Mouse (Mus musculus): ENCODE measurements around the gene Ikzf3.

Gene Ikzf3

GRCm38 (mm10) chr11:98545711-98546231 is at the start of gene Ikzf3:
TSS of gene Ikzf3 (minus strand) at chr11:98546031.
- DNase-seq (ENCODE audit: low read depth in 2 of 2, low spot score in 2 of 2): peak; percentile 59 to 62

DNA sequence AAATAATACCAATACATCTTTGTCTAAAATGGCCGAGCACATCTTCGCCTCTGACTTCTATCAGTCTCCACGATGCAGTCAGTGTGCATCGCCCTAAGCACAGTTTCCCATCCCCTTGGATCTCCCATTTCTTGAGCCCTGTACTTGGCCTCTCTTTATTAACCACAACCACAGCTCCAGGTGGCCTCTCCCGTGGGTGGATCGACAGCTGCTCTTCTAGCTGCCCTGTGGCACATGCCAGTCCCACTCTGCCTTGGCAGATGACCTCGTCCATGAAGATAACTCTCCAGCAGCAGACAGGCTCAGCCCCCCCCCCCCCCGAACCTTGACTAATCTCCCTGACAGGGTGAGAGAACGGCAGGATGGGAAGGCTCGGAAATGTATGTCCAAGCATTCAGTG is 49.6 kb upstream of the Ikzf3 start:
- DNase-seq (ENCODE audit: low read depth in 2 of 2, low spot score in 2 of 2): no peak

GRCm38 (mm10) chr11:98595021-98595420 is 49.2 kb upstream of the Ikzf3 start:
- DNase-seq (ENCODE audit: low read depth in 2 of 2, low spot score in 2 of 2): no peak

GRCm38 (mm10) chr11:98590548-98591445 is 45.0 kb upstream of the Ikzf3 start:
- DNase-seq (ENCODE audit: low read depth in 2 of 2, low spot score in 2 of 2): no peak

- no peak for DNase-seq (ENCODE audit: low read depth in 2 of 2, low spot score in 2 of 2)
Measured at GRCm38 (mm10) chr11:98589306-98589705, 43.5 kb upstream of the Ikzf3 start.

DNA sequence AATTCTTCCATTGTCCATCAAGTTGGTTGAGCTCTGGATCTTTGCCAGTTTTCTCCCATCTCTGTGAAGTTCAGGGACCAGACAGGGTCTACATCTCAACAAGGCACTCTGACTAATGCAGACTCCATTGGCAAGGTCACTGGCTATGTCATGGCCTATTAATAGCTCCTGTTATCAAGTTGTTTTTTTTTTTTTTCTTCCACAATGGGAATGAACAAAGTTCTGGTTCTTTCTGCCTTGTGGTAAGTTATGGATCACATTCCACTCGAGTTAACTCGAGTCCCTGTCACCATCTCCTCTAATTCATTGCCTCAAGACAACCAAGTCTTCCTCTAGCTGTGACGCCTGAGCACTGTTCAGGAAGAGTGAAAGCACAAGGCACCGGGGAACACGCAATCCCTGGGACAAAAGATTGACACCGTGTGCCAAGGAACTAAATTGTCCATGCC is 43.0 kb upstream of the Ikzf3 start:
- no peak for DNase-seq (ENCODE audit: low read depth in 2 of 2, low spot score in 2 of 2)

DNA sequence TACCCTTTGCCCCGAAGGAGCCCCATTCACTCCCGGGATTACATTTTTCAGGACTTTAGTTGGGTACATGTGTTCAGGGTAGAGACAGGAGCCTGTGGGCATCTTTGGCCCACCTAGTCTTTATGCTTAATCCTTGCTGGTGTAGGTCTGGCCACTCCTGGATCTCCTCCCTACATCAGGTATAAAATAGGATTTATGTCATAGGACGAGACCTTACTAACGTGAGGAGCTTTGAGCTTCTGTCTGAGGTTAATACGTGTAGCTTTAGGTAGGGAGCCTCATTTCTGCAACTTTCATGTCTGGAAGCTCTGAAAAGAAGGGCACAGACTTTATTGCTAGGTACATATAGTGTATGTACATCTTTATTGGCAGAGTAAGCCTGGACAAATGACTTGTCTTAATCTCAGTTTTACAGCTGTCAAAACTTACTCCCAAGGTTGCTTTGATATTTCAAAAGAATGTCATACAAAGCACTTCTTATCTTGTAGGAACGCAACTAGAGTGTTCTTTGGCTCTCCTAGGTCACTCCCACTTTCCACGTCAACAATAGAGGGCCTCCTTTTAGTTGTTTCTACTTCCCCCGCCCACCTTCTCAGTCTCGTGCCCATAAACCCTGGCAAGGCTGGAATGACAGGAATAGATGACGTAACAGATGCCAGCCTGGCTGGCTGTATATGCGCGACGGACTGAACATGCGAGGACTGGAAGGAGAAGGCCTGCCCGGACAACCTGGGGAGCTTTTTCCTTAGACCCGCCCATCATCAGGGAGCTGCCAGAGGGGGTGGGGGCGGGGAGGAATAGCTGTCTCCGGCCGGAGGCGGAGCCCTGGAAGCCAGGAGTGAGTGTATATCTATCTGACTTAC is 42.1 kb upstream of the Ikzf3 start:
- DNase-seq (ENCODE audit: low read depth in 2 of 2, low spot score in 2 of 2): no peak

DNA sequence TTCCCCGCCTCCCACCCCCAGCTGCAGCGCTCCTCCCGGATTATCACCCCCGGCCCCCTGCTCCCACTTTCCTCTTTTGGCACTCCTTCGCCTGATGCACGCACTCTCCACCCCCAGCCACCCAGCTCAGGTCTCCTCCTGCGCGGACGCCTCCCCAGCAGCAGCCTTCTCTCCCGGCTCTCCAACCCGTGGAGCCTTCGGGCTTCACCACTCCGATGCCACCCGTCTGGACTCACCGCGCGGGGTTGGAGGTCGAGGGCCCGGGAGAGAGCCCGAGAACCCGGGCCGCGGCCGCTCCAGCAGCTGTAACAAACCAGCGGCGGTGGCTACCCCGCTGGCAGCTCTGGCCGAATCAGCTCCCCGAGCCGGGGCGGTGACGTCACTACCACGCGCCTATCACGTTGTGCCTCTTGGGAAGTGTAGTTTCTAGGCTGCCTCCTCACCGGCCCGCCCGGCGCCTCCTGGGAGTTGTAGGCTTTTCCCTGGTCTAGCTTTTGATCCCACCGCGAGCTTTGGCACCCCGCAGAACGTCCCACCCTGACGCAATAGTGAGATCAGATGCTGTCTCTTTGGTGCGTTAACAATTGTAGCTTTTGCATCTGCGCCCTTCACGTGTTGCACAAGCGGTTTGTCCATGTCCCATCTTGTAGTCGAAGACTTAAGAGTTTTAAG is 41.2 kb upstream of the Ikzf3 start, which contains the start of gene Ormdl3:
TSS of gene Ormdl3 (minus strand) at position 477 of the 672 bp plus-strand sequence.
- peak; percentile 95 to 97 for DNase-seq (ENCODE audit: low read depth in 2 of 2, low spot score in 2 of 2)

DNA sequence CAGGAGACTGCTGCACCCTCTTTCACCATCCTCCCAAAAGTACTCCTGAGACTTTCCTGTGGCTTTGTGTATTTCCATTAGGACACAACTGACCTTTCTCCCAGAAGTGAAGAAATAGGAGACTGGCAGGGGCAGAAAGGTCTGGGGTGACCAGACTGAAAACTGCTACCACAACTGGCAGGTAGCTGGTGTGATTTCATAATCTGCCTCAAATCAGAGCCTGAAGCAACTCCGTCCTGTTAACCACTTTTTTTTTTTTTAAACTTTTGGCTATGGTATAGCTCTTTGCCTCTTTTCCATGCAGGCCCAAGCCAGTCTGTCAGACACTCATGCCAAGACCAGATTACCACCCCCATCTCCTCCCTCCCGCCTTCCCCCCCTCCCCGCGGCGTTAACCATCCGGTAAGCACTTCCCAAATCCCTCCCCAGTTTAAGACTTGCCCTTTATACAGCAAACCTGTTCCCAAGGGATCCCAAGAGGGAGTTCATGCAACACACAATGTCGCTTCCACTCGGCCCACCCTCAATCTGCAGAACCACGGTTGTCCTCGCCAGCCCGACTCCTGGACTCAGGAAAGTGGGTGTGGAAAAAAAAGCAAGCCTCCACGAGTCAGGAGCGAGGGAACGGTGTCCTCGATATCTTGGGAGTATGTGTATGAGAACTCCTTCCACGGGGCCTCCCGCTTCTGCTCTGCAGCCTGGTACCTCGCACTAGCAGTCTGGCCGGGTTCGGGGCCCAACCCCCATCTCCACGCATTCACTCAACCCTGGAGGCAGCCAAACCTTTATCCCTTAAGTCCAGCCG is 40.5 kb upstream of the Ikzf3 start:
- no peak for DNase-seq (ENCODE audit: low read depth in 2 of 2, low spot score in 2 of 2)

DNA sequence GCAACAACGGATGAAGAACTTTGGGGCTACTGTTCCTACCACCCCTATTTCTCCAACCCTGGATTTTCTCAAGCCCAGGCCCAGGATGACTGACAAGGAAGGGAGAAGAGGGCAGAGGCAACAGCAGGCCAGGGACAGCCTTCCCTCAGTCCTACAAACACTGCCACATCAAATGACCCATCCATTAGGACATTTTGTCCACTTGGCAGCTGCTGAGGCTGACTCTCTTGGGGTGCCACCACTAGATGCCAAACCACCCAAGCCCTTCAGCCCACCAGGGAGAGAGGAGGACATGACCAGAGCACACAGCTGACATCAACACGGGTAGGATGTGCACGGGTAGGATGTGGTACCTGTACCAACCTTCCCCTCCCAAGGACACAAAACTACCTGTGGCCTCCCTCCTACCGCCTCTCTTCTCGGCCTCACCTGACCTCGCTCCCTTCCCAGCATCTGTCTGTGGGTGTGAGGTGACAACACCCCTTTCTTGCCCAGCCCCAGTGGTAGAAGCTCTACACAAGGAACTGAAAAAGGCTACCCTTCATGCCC is 38.9 kb upstream of the Ikzf3 start:
- DNase-seq (ENCODE audit: low read depth in 2 of 2, low spot score in 2 of 2): no peak

GRCm38 (mm10) chr11:98584146-98584545 is 38.3 kb upstream of the Ikzf3 start:
- no peak for DNase-seq (ENCODE audit: low read depth in 2 of 2, low spot score in 2 of 2)

DNA sequence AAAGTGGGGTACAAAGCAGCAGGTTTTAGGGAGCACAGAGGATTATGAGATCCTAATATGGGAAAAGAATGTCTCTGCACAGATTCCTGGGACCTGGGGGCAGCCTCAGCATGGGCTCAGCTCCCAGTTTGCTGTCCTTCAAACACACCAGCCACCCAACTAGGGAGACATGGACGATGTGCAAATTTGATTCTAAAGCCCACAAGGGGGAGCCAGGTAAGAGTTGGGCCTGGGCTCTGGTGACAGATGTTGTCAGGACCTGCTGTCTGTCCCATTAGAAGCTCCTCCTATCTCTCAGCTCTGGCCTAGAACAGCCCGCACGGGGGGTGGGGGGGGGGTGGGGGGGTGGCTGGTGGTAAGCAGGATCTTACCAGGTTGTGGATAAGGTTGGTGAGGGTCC is 37.7 kb upstream of the Ikzf3 start:
- DNase-seq (ENCODE audit: low read depth in 2 of 2, low spot score in 2 of 2): no peak

- DNase-seq (ENCODE audit: low read depth in 2 of 2, low spot score in 2 of 2): no peak
Measured at GRCm38 (mm10) chr11:98583265-98583552, 37.4 kb upstream of the Ikzf3 start.

- no peak for DNase-seq (ENCODE audit: low read depth in 2 of 2, low spot score in 2 of 2)
Measured at GRCm38 (mm10) chr11:98582551-98583264, 36.9 kb upstream of the Ikzf3 start.

DNA sequence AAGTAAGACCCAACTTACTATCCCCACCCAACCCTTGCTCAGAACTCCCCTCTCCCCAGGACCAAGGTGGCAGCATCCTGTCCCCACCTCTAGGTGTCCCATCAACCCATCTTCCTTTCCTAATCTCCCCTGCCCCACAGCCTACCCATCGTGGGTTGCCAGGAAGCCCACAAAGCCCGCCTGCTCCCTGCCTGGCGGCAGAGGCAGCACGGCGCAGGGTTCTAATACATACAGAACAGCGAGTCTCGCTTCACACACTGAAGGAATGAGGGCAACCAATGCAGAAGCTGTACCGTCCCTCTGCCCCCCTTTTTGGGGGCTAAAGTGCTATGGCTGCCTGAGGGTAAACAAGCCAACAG is 36.2 kb upstream of the Ikzf3 start:
- DNase-seq (ENCODE audit: low read depth in 2 of 2, low spot score in 2 of 2): no peak

DNA sequence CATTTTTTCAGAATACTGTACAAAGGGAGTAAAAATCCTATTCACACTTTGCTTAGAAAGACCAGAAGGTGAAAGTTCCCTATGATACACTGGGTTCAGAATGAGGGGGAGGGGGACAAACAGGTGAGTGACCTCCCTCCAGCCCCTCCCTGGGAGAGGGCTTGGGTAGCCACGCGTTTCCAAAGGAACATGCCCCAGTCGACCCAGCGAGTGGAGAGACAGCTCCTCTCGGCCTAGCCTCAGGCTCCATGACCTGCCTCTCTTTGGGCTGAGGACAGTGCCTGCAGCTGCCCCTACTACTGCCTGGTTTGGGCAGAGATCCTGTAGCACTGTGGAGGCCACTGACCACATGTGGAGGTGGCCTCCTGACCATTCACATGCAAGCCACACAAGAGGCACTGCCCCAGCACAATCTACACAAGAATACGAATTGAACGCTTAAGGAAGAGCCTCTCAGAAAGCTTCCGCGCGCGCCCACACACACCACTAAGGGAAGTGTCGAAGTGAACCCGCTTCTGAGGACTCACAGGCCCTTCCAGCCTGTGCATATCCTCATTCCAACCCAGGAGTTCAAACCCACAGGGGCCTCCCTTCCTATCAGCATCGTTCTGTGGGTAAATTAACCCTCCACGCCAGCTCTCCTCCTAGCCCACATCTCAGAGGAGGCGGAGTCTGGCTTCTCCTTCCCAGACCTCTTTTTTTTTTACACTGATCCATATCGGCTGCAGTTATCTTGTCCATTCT is 35.6 kb upstream of the Ikzf3 start:
- DNase-seq (ENCODE audit: low read depth in 2 of 2, low spot score in 2 of 2): no peak

DNA sequence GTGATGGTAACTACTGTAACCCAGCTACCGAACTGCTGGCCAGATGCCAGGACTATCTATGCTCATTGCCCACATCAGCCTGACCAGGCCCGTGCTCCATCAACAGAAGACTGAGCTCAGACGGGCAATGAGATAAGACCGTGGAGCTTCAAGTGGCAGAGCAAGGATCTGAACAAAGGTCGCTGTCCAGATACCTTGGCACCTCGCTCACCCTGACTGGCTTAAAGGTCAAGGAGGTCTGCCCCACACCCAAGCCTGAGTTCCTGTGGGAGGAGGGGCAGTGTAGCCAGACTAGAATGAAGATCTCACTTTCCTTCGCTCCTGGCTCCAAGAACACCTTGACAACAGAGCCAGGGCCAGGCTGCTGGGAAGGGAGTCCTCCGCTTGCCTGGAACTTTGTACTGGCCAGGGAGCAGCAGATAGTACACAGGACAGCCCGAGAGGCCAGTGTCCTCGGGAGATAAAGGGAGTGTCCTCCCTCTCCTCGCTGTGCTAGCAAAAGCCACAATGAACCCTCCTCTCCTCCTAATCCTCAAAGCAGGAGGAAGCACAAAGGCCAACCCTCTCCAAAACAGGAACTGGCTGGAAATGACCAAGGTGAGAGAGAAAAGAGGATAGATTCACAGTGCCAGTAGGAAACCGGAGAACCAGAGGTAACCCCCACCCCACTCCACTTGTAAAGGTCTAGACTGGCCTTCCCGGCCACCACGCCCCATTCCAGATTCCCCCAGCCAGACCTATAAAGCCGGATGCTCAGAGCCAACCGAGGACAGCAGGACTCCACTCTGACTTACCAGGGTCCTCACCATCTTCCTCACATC is 34.7 kb upstream of the Ikzf3 start:
- DNase-seq (ENCODE audit: low read depth in 2 of 2, low spot score in 2 of 2): no peak

DNA sequence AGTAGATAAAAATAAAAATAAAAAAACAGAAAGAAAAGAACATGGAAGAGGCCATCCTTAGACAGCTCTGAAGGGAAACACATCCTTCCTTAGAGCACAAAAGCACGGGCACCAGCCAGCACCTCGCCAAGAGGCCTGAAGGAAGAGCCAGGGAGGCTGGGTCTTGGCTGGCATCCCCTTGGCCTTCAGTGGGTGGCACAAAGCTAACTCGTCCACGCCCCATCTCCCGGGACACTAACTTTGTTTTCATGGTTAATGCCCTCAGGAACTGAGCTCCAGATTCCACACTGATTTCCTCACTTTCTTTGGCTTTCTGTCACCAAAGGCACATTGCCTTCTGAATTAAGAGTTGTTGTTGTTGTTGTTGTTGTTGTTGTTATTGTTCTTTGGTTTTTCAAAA is 31.9 kb upstream of the Ikzf3 start:
- no peak for DNase-seq (ENCODE audit: low read depth in 2 of 2, low spot score in 2 of 2)

All from CD8-positive naive resting alpha-beta T cell, adult 2 months (primary cell).